Mouse (Mus musculus): ENCODE measurements around the gene Aunip. TPM values are rescaled to one million over a fixed set of nuclear protein-coding genes. Genes with fewer than 3 reads are reported as not detected.
A peak's percentile ranks its signal among the peaks of the same experiment; 100 is the strongest.

Gene Aunip
- 6.1 TPM for polyA plus RNA-seq (2021)

- DNase-seq (ENCODE audit: low read depth, low spot score) = no peak
- CTCF ChIA-PET = interaction anchor here (0.8 to 2.4 kb wide), 2 partner anchors 16 to 33 kb away, joined by 3 to 7 read pairs; no protein-coding TSS in a partner anchor
Measured at GRCm38 (mm10) chr4:134510845-134511411, at the start of gene Aunip. Aunip (plus strand) TSS chr4:134510999.

GRCm38 (mm10) chr4:134461252-134461651 is 49.5 kb upstream of the Aunip start:
- ATAC-seq (no peak), DNase-seq (ENCODE audit: low read depth, low spot score) (no peak)
- ChIA-PET POLR2A (no interaction called here), CTCF (no interaction called here)
- no peak for TF ChIP-seq CTCF (IDR thresholded peaks at IDR 0.05)
- in situ Hi-C loops (cut with MboI; ENCODE audit: low pct_unique_long_range_greater_than_20kb) = no loop called here
- H3K27me3 ChIP-seq = no peaks in the 10 kb centered on the region

More at GRCm38 (mm10) chr4:134510845-134511411, at the start of gene Aunip:
- no peaks in the 10 kb centered on the region for H3K27me3 ChIP-seq
- ATAC-seq = peak; percentile 54
- POLR2A ChIA-PET = no interaction called here
- in situ Hi-C loops (cut with MboI; ENCODE audit: low pct_unique_long_range_greater_than_20kb) = no loop called here
- no peak for TF ChIP-seq CTCF (IDR thresholded peaks at IDR 0.05)

- DNase-seq (ENCODE audit: low read depth, low spot score) (no peak), ATAC-seq (no peak)
- H3K27me3 ChIP-seq = no peaks in the 10 kb centered on the region
- no peak for TF ChIP-seq CTCF (IDR thresholded peaks at IDR 0.05)
- POLR2A ChIA-PET = no interaction called here
- CTCF ChIA-PET = no interaction called here
- in situ Hi-C loops (cut with MboI; ENCODE audit: low pct_unique_long_range_greater_than_20kb) = no loop called here
Measured at GRCm38 (mm10) chr4:134465789-134466188, 45.0 kb upstream of the Aunip start.

GRCm38 (mm10) chr4:134466381-134467262 is 44.2 kb upstream of the Aunip start:
- ChIA-PET CTCF (no interaction called here), POLR2A (no interaction called here)
- in situ Hi-C loops (cut with MboI; ENCODE audit: low pct_unique_long_range_greater_than_20kb) = no loop called here
- no peaks in the 10 kb centered on the region for H3K27me3 ChIP-seq
- no peak for TF ChIP-seq CTCF (IDR thresholded peaks at IDR 0.05)
- DNase-seq (ENCODE audit: low read depth, low spot score) (no peak), ATAC-seq (no peak)

GRCm38 (mm10) chr4:134467435-134468214 is 43.2 kb upstream of the Aunip start:
- H3K27me3 ChIP-seq = no peaks in the 10 kb centered on the region
- in situ Hi-C loops (cut with MboI; ENCODE audit: low pct_unique_long_range_greater_than_20kb) = no loop called here
- peak; percentile 10 for ATAC-seq
- DNase-seq (ENCODE audit: low read depth, low spot score) = no peak
- CTCF ChIA-PET = no interaction called here
- no peak for TF ChIP-seq CTCF (IDR thresholded peaks at IDR 0.05)
- POLR2A ChIA-PET = no interaction called here

GRCm38 (mm10) chr4:134468215-134468575 is 42.6 kb upstream of the Aunip start, which contains the start of gene Stmn1:
Stmn1 (plus strand) TSS chr4:134468320.
- no peaks in the 10 kb centered on the region for H3K27me3 ChIP-seq
- in situ Hi-C loops (cut with MboI; ENCODE audit: low pct_unique_long_range_greater_than_20kb) = no loop called here
- ATAC-seq (peak; percentile 67), DNase-seq (ENCODE audit: low read depth, low spot score) (no peak)
- no peak for TF ChIP-seq CTCF (IDR thresholded peaks at IDR 0.05)
- CTCF ChIA-PET = no interaction called here
- POLR2A ChIA-PET = no interaction called here

GRCm38 (mm10) chr4:134468578-134469266 is 42.1 kb upstream of the Aunip start:
- TF ChIP-seq CTCF (IDR thresholded peaks at IDR 0.05) = no peak
- CTCF ChIA-PET = interaction anchor here (0.9 kb wide), 1 partner anchor 9 kb away, joined by 3 read pairs; no protein-coding TSS in a partner anchor
- no peaks in the 10 kb centered on the region for H3K27me3 ChIP-seq
- POLR2A ChIA-PET = interaction anchor here (0.7 kb wide), 1 partner anchor 28 kb away, joined by 3 read pairs; no protein-coding TSS in a partner anchor
- in situ Hi-C loops (cut with MboI; ENCODE audit: low pct_unique_long_range_greater_than_20kb) = no loop called here
- ATAC-seq (peak; percentile 93), DNase-seq (ENCODE audit: low read depth, low spot score) (no peak)

- CTCF ChIA-PET = interaction anchor here (0.9 to 1.7 kb wide), 2 partner anchors 9 to 19 kb away, joined by 3 read pairs; no protein-coding TSS in a partner anchor
- POLR2A ChIA-PET = interaction anchor here (0.7 kb wide), 1 partner anchor 28 kb away, joined by 3 read pairs; no protein-coding TSS in a partner anchor
- no peak for ATAC-seq
- no peak for TF ChIP-seq CTCF (IDR thresholded peaks at IDR 0.05)
- no peaks in the 10 kb centered on the region for H3K27me3 ChIP-seq
- no peak for DNase-seq (ENCODE audit: low read depth, low spot score)
- in situ Hi-C loops (cut with MboI; ENCODE audit: low pct_unique_long_range_greater_than_20kb) = no loop called here
Measured at GRCm38 (mm10) chr4:134469341-134469796, 41.4 kb upstream of the Aunip start.

- ATAC-seq = no peak
- ChIA-PET POLR2A (interaction anchor here (0.6 kb wide), 1 partner anchor 31 kb away, joined by 6 read pairs; no protein-coding TSS in a partner anchor), CTCF (interaction anchor here (0.8 to 1.7 kb wide), 4 partner anchors 8 to 74 kb away, joined by 3 to 7 read pairs (median 3); partner anchors contain the start of gene Pafah2)
Measured at GRCm38 (mm10) chr4:134469985-134470384, 40.8 kb upstream of the Aunip start.

GRCm38 (mm10) chr4:134471469-134471868 is 39.3 kb upstream of the Aunip start:
- ChIA-PET CTCF (interaction anchor here (1.1 to 1.9 kb wide), 2 partner anchors 10 to 75 kb away, joined by 3 to 10 read pairs; partner anchors contain the start of gene Pafah2), POLR2A (interaction anchor here (1.2 kb wide), 1 partner anchor 137 kb away, joined by 3 read pairs; no protein-coding TSS in a partner anchor)
- in situ Hi-C loops (cut with MboI; ENCODE audit: low pct_unique_long_range_greater_than_20kb) = no loop called here
- H3K27me3 ChIP-seq = no peaks in the 10 kb centered on the region
- no peak for TF ChIP-seq CTCF (IDR thresholded peaks at IDR 0.05)
- ATAC-seq = no peak
- no peak for DNase-seq (ENCODE audit: low read depth, low spot score)

More at GRCm38 (mm10) chr4:134469985-134470384, 40.8 kb upstream of the Aunip start:
- DNase-seq (ENCODE audit: low read depth, low spot score) = no peak
- in situ Hi-C loops (cut with MboI; ENCODE audit: low pct_unique_long_range_greater_than_20kb) = no loop called here
- no peaks in the 10 kb centered on the region for H3K27me3 ChIP-seq
- no peak for TF ChIP-seq CTCF (IDR thresholded peaks at IDR 0.05)
